Mouse (Mus musculus) left cerebral cortex, adult 2 months (tissue): ENCODE measurements around the gene Spaca9. TPM values are rescaled to one million over a fixed set of nuclear protein-coding genes. Genes with fewer than 3 reads are reported as not detected.
A peak's percentile ranks its signal among the peaks of the same experiment; 100 is the strongest.

Source experiments
- DNase-seq, 2 experiments: peaks; one replicate each; pipeline ENCODE4 v3.0.0; 2021 to 2022; ENCODE audit warnings: low spot score in 2 of 2, mixed read lengths in 1 of 2; ENCODE audit errors: extremely low spot score in 1 of 2
- H3K27ac ChIP-seq: fragments of 200-600 bp; 2 replicates; pipeline ENCODE4 v1.8.1; 2022
- H3K4me3 ChIP-seq: fragments of 200-600 bp; 2 replicates; pipeline ENCODE4 v1.8.1; 2022
- CTCF ChIP-seq: fragments of 200-600 bp; IDR thresholded peaks from 2 replicates; pipeline ENCODE4 v1.8.1; 2022; ENCODE audit warnings: antibody characterized with exemption, mild to moderate bottlenecking, moderate library complexity
- intact Hi-C: fragments of 180-260 bp; cut with DNase I; formaldehyde crosslinking; loops from one replicate; pipeline ENCODE4 v1.15.1; 2025
- microRNA-seq, 2 experiments: library from miRNA; unstranded; fragments of <30 nt; microRNA quantifications; one replicate each; pipeline ENCODE4 v1.2.0; 2021
- total RNA-seq, 2 experiments: library from RNA; stranded (reverse); gene quantifications; 2 replicates each; pipeline ENCODE4 v1.2.3; 2021

Spaca9 gene
- total RNA-seq, 2 experiments from 2014 or later = not detected

DNA sequence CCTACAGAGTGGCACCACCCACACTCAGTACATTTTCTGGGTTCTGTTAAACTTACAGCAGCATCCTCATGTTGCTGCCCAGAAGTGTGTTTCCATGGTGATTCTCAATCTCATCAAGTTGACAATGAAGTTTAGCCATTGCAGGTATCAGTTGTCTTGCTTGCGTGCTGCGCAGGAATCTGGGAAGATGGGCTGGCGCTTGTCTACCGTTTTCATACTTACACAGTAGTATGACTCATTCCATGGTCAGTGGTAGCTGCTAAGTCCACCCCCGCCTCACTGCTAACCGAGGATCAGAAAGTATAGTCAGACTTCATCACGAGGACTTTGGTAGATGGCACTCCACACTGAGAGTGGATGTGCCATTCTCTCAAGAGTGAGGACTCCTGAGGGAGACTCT lies 46.2 kb downstream of the Spaca9 start:
- Histone ChIP-seq H3K4me3 (no peak overlapping the region), H3K27ac (no peak overlapping the region)
- peak in 1 of 2 experiments; percentile 33 for DNase-seq
- no peak for TF ChIP-seq CTCF
- intact Hi-C loops = no loop called here

DNA sequence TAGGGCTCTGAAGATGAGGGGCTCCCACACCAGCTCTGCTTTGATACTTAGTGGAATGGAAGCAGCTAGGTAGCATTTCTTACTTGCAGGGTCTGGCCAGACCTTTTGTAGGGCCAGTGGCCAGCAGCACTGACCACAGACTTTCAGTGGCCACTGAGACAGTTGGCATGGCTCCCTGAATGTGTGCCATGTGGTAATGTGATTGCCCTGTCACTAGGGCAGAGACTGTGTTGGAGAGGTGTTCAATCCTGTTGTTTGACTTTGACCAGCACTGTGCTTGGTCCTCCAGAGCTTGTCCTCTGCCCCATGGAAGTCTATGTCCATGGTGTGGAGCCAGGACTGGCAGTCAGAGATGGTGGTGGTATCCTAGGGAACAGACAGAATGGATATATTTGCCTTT lies 49.0 kb downstream of the Spaca9 start:
- intact Hi-C loops = no loop called here
- TF ChIP-seq CTCF = no peak
- Histone ChIP-seq H3K4me3 (no peak overlapping the region), H3K27ac (no peak overlapping the region)
- no peak for DNase-seq

DNA sequence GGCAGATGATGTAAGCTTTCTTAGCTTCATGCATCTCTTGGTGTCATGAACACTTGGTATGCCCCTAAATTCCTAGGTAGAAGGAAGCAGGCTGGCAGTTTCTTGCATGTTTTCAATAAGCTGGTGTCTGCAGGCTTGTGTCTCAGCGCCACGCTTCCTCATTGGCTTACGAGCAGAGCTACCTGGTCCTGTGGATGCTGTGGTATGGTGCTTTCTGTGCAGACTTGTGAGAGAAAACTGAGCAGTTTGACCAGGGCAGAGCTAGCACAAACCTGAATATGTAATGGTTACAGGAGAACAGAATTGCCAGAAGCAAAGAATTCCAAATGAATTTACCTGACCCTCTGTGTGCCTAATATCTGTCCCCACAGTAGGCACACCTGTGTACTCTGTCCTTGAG lies 56.4 kb downstream of the Spaca9 start:
- H3K27ac ChIP-seq = no peak overlapping the region
- H3K4me3 ChIP-seq = peak overlapping the region; percentile 3; the same call in 1 of the 2 replicates
- DNase-seq = no peak
- intact Hi-C loops = no loop called here
- TF ChIP-seq CTCF = no peak

Small RNA genes lying within 50 kb of the gene (microRNA-seq; reads per million reads assigned to microRNA genes)
- 0.97 to 1.2 reads per million in 2 experiments for gene Mir3088

Other genes starting within 250 kb of the Spaca9 start
- gene 1700007K13Rik, start 233.4 kb downstream of the Spaca9 start, total RNA-seq = 1 to 10 TPM; 4.2 TPM
- gene Mrps2, start 231.7 kb downstream of the Spaca9 start, total RNA-seq = 10 to 100 TPM; 36.1 to 36.8 TPM
- gene Gbgt1, start 202.8 kb downstream of the Spaca9 start, total RNA-seq = 1 to 10 TPM; 1.8 to 2.9 TPM
- gene Gm10134, start 193.6 kb downstream of the Spaca9 start, total RNA-seq = 1 to 10 TPM in 1 of 2 experiments, not detected in 1; 1.9 TPM
- 10 to 100 TPM; 81.1 to 92.6 TPM for gene Ralgds, start 186.6 kb downstream of the Spaca9 start, total RNA-seq
- gene Cel, start 136.3 kb downstream of the Spaca9 start, total RNA-seq = not detected
- gene Gtf3c5, start 116.0 kb downstream of the Spaca9 start, total RNA-seq = 10 to 100 TPM; 18.3 TPM
- not detected for gene Gfi1b, start 77.7 kb downstream of the Spaca9 start, total RNA-seq
- gene Tsc1, start 58.5 kb downstream of the Spaca9 start, total RNA-seq = 10 to 100 TPM; 53.8 to 57.2 TPM
- 1 to 10 TPM; 1.1 to 1.7 TPM for gene Ak8, start 437 bp upstream of the Spaca9 start, total RNA-seq
- gene Gtf3c4, start 140.6 kb upstream of the Spaca9 start, total RNA-seq = 10 to 100 TPM; 35.0 to 35.7 TPM
- 1 to 10 TPM; 7.5 to 9.2 TPM for gene Ddx31, start 140.7 kb upstream of the Spaca9 start, total RNA-seq
- not detected for gene Barhl1, start 216.9 kb upstream of the Spaca9 start, total RNA-seq